Mouse (Mus musculus): ENCODE results near the gene Cdc26. TPM values are rescaled to one million over a fixed set of nuclear protein-coding genes. Genes with fewer than 3 reads are reported as not detected.
A peak's percentile ranks its signal among the peaks of the same experiment; 100 is the strongest.

Cdc26 gene
- polyA plus RNA-seq, 1 experiment from 2014 or later = 99.8 TPM

DNA sequence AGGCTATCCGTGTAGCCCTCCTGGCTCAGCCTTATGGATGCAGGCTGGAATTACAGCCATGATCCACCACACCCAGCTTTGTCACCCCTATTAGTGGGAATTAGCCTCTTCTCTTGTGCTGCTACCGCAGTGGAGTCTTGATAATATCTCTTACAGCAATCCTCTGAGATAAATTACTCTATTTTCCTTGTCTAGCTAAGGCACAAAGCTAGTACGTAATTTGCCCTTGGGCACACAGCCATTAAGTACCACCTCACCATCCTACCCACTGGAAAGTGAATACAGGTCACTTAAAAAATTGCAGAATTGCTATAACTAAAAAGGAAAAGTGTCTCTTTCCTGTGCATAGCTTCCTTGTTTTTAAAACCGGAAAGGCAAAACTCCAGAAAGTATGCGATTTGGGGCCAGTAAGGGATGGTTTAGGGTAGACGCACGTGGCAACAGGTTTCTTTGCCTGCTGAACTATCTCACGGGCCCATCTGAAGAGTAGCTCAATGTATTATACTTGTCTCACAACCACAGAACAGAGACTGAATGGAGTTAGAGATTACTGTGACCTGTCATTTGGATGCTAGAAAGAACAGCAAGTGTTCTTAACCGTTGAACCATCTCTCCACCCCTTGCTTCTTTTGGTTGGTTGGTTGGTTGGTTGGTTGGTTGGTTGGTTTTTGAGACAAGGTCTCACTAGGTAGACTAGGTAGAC lies 35.5 kb downstream of the Cdc26 start:
- no peaks in the 10 kb centered on the region for H3K9me3 ChIP-seq (ENCODE audit: control insufficient read depth, low read length)
- H3K27me3 ChIP-seq (replicated peaks; ENCODE audit: control insufficient read depth, insufficient read depth, low read length) = no peaks in the 10 kb centered on the region
- ATAC-seq = no peak
- no peaks in the 10 kb centered on the region for H3K4me1 ChIP-seq (replicated peaks; ENCODE audit: control insufficient read depth, insufficient read depth, low read length)
- WGBS = 84% methylated on average over 9 of the region's 9 CpGs
- no peaks in the 10 kb centered on the region for H3K36me3 ChIP-seq (ENCODE audit: control insufficient read depth, insufficient read depth)
- H3K4me3 ChIP-seq (replicated peaks; ENCODE audit: low read length) = no peak overlapping the region
- H3K27ac ChIP-seq (ENCODE audit: low read length) = no peak overlapping the region
- no peak overlapping the region for H3K9ac ChIP-seq (replicated peaks; ENCODE audit: low read depth, low read length)
- no peak overlapping the region for H3K4me2 ChIP-seq (ENCODE audit: low read length)

DNA sequence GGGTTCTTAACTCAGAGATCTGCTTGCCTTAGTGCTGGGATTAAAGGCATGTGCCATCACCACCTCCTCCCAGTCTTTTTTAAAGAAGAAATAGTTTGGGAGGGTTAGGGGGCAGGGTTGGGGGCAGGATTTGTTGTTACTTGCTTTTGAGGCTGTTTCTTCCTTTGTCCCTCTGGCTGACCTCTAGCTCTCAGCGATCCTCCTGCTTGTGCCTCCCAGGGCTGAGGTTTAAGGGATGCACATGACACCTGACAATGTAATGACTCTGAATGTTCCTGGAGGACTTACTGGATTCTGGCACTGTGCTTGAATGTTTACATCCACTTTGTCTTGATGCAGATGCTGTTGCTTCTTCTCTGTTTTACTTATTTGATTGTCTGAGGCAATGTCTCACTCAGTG lies 36.0 kb downstream of the Cdc26 start:
- 29% methylated on average over 1 of the region's 1 CpGs for WGBS
- Histone ChIP-seq H3K9ac (replicated peaks; ENCODE audit: low read depth, low read length) (no peak overlapping the region), H3K4me3 (replicated peaks; ENCODE audit: low read length) (no peak overlapping the region), H3K27me3 (replicated peaks; ENCODE audit: control insufficient read depth, insufficient read depth, low read length) (no peaks in the 10 kb centered on the region), H3K4me1 (replicated peaks; ENCODE audit: control insufficient read depth, insufficient read depth, low read length) (no peaks in the 10 kb centered on the region), H3K27ac (ENCODE audit: low read length) (no peak overlapping the region), H3K36me3 (ENCODE audit: control insufficient read depth, insufficient read depth) (no peaks in the 10 kb centered on the region), H3K4me2 (ENCODE audit: low read length) (no peak overlapping the region), H3K9me3 (ENCODE audit: control insufficient read depth, low read length) (no peaks in the 10 kb centered on the region)
- no peak for ATAC-seq

DNA sequence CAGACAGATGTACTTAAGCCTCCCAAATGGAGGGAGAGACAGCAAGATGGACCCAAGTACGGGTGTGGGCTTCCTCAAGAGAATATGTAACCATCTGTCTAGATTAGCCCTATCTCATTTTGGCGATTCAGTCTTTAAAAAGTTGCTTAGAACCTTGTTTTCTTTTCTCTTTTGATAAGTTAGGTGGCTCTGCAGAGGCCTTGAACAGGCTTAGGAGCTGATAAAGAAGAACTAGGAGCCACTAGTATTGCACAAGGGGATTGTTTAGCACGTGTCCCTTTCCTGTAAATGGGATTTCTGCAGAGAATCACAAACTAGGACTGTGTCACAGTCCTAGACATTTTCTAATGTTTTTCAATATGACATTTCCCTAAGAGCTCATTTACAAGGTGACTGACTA lies 39.4 kb downstream of the Cdc26 start:
- Histone ChIP-seq H3K4me1 (replicated peaks; ENCODE audit: control insufficient read depth, insufficient read depth, low read length) (no peaks in the 10 kb centered on the region), H3K4me2 (ENCODE audit: low read length) (no peak overlapping the region), H3K27ac (ENCODE audit: low read length) (no peak overlapping the region), H3K9ac (replicated peaks; ENCODE audit: low read depth, low read length) (no peak overlapping the region), H3K36me3 (ENCODE audit: control insufficient read depth, insufficient read depth) (no peaks in the 10 kb centered on the region), H3K27me3 (replicated peaks; ENCODE audit: control insufficient read depth, insufficient read depth, low read length) (no peaks in the 10 kb centered on the region), H3K4me3 (replicated peaks; ENCODE audit: low read length) (no peak overlapping the region), H3K9me3 (ENCODE audit: control insufficient read depth, low read length) (no peaks in the 10 kb centered on the region)
- ATAC-seq = no peak
- WGBS = 79% methylated on average over 3 of the region's 3 CpGs

DNA sequence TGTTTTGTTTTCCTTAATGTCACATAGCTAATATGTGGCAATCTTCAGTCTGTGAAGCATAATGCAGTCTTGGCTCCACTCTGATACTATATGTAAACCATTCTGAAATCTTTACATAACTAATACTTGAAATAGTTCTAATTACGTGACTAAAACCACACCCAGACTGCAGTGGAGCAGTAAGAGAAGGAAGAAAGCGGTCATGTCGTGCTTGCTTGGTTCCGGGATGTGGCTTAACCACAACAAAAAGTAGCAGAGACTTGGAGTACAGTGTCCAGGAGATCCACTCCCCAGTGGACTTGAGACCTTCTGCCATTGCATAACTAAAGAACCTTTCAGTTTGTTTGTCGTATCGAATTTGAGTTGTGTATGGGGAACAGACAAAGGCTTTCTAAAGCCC lies 40.9 kb downstream of the Cdc26 start:
- H3K27me3 ChIP-seq (replicated peaks; ENCODE audit: control insufficient read depth, insufficient read depth, low read length) = no peaks in the 10 kb centered on the region
- ATAC-seq = no peak
- no peaks in the 10 kb centered on the region for H3K4me1 ChIP-seq (replicated peaks; ENCODE audit: control insufficient read depth, insufficient read depth, low read length)
- H3K4me2 ChIP-seq (ENCODE audit: low read length) = no peak overlapping the region
- no peaks in the 10 kb centered on the region for H3K9me3 ChIP-seq (ENCODE audit: control insufficient read depth, low read length)
- H3K36me3 ChIP-seq (ENCODE audit: control insufficient read depth, insufficient read depth) = no peaks in the 10 kb centered on the region
- H3K4me3 ChIP-seq (replicated peaks; ENCODE audit: low read length) = no peak overlapping the region
- H3K27ac ChIP-seq (ENCODE audit: low read length) = no peak overlapping the region
- no peak overlapping the region for H3K9ac ChIP-seq (replicated peaks; ENCODE audit: low read depth, low read length)
- 92% methylated on average over 6 of the region's 6 CpGs for whole genome bisulfite sequencing

DNA sequence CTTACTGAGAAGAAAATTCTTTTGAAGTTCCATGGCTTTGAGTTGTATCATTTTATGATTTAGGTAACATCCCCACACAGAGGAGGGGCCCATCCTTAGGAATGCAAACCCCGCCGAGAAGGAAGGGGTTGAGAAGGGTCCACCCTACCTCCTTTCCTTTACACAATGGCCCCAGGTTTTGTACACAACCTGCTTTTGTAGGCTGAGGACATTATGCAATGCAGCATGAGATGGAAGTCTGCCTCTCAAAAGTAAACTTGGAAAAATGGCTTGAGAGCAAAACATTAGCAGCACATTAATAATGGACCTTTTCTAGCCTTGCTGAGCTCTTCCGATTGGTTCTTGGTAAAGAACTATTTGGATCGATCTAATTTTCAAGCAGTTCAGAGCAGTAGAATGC lies 42.2 kb downstream of the Cdc26 start:
- Histone ChIP-seq H3K4me3 (replicated peaks; ENCODE audit: low read length) (no peak overlapping the region), H3K4me1 (replicated peaks; ENCODE audit: control insufficient read depth, insufficient read depth, low read length) (peaks cover 8% of the 10 kb centered on the region), H3K9me3 (ENCODE audit: control insufficient read depth, low read length) (no peaks in the 10 kb centered on the region), H3K4me2 (ENCODE audit: low read length) (no peak overlapping the region), H3K36me3 (ENCODE audit: control insufficient read depth, insufficient read depth) (no peaks in the 10 kb centered on the region), H3K27me3 (replicated peaks; ENCODE audit: control insufficient read depth, insufficient read depth, low read length) (no peaks in the 10 kb centered on the region), H3K27ac (ENCODE audit: low read length) (no peak overlapping the region), H3K9ac (replicated peaks; ENCODE audit: low read depth, low read length) (no peak overlapping the region)
- no peak for ATAC-seq
- 81% methylated on average over 4 of the region's 4 CpGs for WGBS

DNA sequence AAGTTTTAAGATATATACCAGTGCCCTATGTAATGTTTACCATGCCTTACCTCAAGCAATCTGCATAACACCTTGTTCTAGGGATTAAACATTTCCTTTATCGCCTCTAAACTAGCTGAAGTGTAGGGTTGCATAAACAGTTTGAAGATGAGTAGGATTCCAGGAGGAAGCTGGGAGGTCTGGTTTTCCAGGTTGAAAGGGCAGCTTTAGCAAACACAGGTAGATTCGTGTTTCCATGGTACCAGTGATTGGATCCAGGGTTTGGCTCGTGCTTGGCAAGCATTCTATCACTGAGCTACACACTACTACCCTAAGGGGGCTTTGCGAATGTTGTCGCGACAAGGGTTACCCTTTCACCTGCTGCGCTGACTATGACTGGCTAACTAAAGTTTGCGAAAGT lies 44.1 kb downstream of the Cdc26 start:
- ATAC-seq = no peak
- WGBS = 92% methylated on average over 8 of the region's 8 CpGs

DNA sequence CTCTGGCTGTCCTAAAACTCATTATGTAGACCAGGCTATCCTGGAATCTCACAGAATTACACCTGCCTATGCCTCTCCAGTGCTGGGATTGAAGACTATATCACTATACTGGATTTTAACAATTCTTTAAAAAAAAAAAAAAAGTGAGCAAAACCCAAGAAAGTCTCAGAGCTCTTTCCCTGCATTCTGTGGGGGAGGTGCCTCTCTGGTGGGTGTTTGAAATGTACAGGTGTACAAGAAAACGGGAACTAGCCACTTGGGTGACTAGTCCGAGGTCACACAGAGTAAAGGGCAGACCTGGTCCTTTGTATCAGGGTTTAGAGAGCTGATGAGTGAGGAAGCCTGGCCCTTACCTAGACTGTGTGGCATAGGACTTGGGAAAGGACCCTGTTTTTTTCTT lies 46.0 kb downstream of the Cdc26 start:
- peaks cover 23% of the 10 kb centered on the region for H3K4me1 ChIP-seq (replicated peaks; ENCODE audit: control insufficient read depth, insufficient read depth, low read length)
- no peak overlapping the region for H3K4me2 ChIP-seq (ENCODE audit: low read length)
- no peaks in the 10 kb centered on the region for H3K9me3 ChIP-seq (ENCODE audit: control insufficient read depth, low read length)
- no peak overlapping the region for H3K4me3 ChIP-seq (replicated peaks; ENCODE audit: low read length)
- H3K27me3 ChIP-seq (replicated peaks; ENCODE audit: control insufficient read depth, insufficient read depth, low read length) = no peaks in the 10 kb centered on the region
- no peak overlapping the region for H3K27ac ChIP-seq (ENCODE audit: low read length)
- no peak overlapping the region for H3K9ac ChIP-seq (replicated peaks; ENCODE audit: low read depth, low read length)
- ATAC-seq = no peak
- H3K36me3 ChIP-seq (ENCODE audit: control insufficient read depth, insufficient read depth) = no peaks in the 10 kb centered on the region
- WGBS = 87% methylated on average over 2 of the region's 2 CpGs

More for the DNA sequence above, 44.1 kb downstream of the Cdc26 start:
- Histone ChIP-seq H3K9ac (replicated peaks; ENCODE audit: low read depth, low read length) (no peak overlapping the region), H3K27me3 (replicated peaks; ENCODE audit: control insufficient read depth, insufficient read depth, low read length) (no peaks in the 10 kb centered on the region), H3K9me3 (ENCODE audit: control insufficient read depth, low read length) (no peaks in the 10 kb centered on the region), H3K27ac (ENCODE audit: low read length) (no peak overlapping the region), H3K4me2 (ENCODE audit: low read length) (no peak overlapping the region), H3K4me1 (replicated peaks; ENCODE audit: control insufficient read depth, insufficient read depth, low read length) (peaks cover 16% of the 10 kb centered on the region), H3K4me3 (replicated peaks; ENCODE audit: low read length) (no peak overlapping the region), H3K36me3 (ENCODE audit: control insufficient read depth, insufficient read depth) (no peaks in the 10 kb centered on the region)

DNA sequence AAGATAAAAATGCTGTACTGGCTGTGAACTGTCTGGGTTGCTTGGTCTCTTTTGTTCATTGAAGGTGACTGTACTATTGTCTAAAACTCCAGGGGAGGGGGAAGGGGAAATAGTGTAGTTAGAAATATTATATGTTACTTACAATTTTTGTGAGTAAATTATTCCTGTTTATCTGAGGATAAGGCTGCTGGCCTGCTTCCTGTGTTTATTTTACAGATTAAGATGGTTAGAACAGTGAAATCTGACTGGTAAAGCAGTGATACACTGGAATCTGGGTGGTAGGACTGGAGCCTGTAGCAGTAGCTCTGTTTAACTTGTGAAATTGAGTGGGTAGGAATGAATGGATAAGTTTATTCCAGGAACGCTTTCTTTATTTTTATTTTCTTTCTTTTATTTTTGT lies 46.4 kb downstream of the Cdc26 start:
- no peaks in the 10 kb centered on the region for H3K36me3 ChIP-seq (ENCODE audit: control insufficient read depth, insufficient read depth)
- no peak overlapping the region for H3K27ac ChIP-seq (ENCODE audit: low read length)
- H3K4me1 ChIP-seq (replicated peaks; ENCODE audit: control insufficient read depth, insufficient read depth, low read length) = peaks cover 23% of the 10 kb centered on the region
- ATAC-seq = no peak
- H3K9ac ChIP-seq (replicated peaks; ENCODE audit: low read depth, low read length) = no peak overlapping the region
- WGBS = 97% methylated on average over 1 of the region's 1 CpGs
- H3K9me3 ChIP-seq (ENCODE audit: control insufficient read depth, low read length) = no peaks in the 10 kb centered on the region
- H3K4me2 ChIP-seq (ENCODE audit: low read length) = peak overlapping the region; percentile 90; the same call in 1 of the 2 replicates
- H3K27me3 ChIP-seq (replicated peaks; ENCODE audit: control insufficient read depth, insufficient read depth, low read length) = no peaks in the 10 kb centered on the region
- H3K4me3 ChIP-seq (replicated peaks; ENCODE audit: low read length) = no peak overlapping the region

DNA sequence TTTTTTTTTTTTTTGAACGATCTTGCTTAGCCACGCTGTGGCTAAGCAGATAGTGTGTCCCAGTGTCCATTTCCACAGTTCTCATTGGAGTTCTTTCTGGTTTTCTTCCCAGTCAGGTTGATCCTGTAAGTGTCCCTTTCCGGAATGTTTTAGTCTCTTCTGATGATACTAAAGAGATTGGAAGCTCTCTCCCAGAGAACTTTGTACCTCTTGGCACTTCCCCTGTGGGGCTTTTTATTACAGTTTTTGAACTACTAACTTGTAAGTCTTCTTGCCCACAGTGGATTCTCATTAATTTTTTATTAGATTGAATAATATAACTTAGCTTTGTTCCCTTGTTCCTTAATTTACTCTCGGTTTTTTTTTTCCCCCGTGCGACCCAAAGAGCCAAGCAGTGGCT lies 46.9 kb downstream of the Cdc26 start:
- Histone ChIP-seq H3K4me1 (replicated peaks; ENCODE audit: control insufficient read depth, insufficient read depth, low read length) (peaks cover 23% of the 10 kb centered on the region), H3K4me2 (ENCODE audit: low read length) (peak overlapping the region; percentile 90), H3K4me3 (replicated peaks; ENCODE audit: low read length) (peak overlapping the region; percentile 88), H3K27me3 (replicated peaks; ENCODE audit: control insufficient read depth, insufficient read depth, low read length) (no peaks in the 10 kb centered on the region), H3K9ac (replicated peaks; ENCODE audit: low read depth, low read length) (no peak overlapping the region; the same call in 1 of the 2 replicates), H3K27ac (ENCODE audit: low read length) (no peak overlapping the region), H3K36me3 (ENCODE audit: control insufficient read depth, insufficient read depth) (no peaks in the 10 kb centered on the region), H3K9me3 (ENCODE audit: control insufficient read depth, low read length) (no peaks in the 10 kb centered on the region)
- WGBS = 43% methylated on average over 6 of the region's 6 CpGs
- no peak for ATAC-seq

All from forebrain, embryonic 16.5 days (tissue).